Mouse (Mus musculus) forebrain, embryonic 11.5 days (tissue): ENCODE results near the gene Rer1. TPM values are rescaled to one million over a fixed set of nuclear protein-coding genes. Genes with fewer than 3 reads are reported as not detected.

Experiments used
- ATAC-seq: fragments of 200-750 bp; cut with Nextera tagmentation; replicated peaks from 2 replicates; pipeline ENCODE4 v1.8.0; 2017; ENCODE audit warnings: moderate TSS enrichment; ENCODE audit not compliant: low FRiP score
- DNase-seq: peaks from one replicate; pipeline ENCODE4 v3.0.0-alpha.2; 2017; ENCODE audit warnings: low spot score
- H3K27ac ChIP-seq: fragments of 300-500 bp; sonication (generic); 2 replicates; pipeline ENCODE4 v1.5.1; 2014; ENCODE audit warnings: low read depth, low read length
- H3K27me3 ChIP-seq: fragments of 300-500 bp; sonication (generic); 2 replicates; pipeline ENCODE4 v1.6.1; 2014; ENCODE audit warnings: mild to moderate bottlenecking, low read length, mixed read lengths; ENCODE audit not compliant: control insufficient read depth, insufficient read depth
- H3K36me3 ChIP-seq: fragments of 300-500 bp; sonication (generic); 2 replicates; pipeline ENCODE4 v1.6.1; 2014; ENCODE audit warnings: mild to moderate bottlenecking, low read length, moderate library complexity, mixed read lengths; ENCODE audit not compliant: control insufficient read depth, insufficient read depth
- H3K4me1 ChIP-seq: fragments of 300-500 bp; sonication (generic); replicated peaks from 2 replicates; pipeline ENCODE4 v1.6.1; 2014; ENCODE audit warnings: low read length, mixed read lengths; ENCODE audit not compliant: control insufficient read depth, insufficient read depth
- H3K4me2 ChIP-seq: fragments of 300-500 bp; sonication (generic); 2 replicates; pipeline ENCODE4 v1.6.1; 2014; ENCODE audit warnings: low read depth, mild to moderate bottlenecking, low read length, moderate library complexity, mixed read lengths; ENCODE audit not compliant: severe bottlenecking
- H3K4me3 ChIP-seq: fragments of 300-500 bp; sonication (generic); 2 replicates; pipeline ENCODE4 v1.5.1; 2014; ENCODE audit warnings: low read depth, low read length
- H3K9ac ChIP-seq: fragments of 300-500 bp; sonication (generic); 2 replicates; pipeline ENCODE4 v1.6.1; 2014; ENCODE audit warnings: low read length
- H3K9me3 ChIP-seq: fragments of 300-500 bp; sonication (generic); 2 replicates; pipeline ENCODE4 v1.6.1; 2016; ENCODE audit warnings: low read length, mixed read lengths; ENCODE audit not compliant: control insufficient read depth
- WGBS: fragments of 180-500 bp; shearing (Covaris S2); extraction: QIAGEN DNeasy Blood & Tissue Kit; methylation state at CpG from one replicate; pipeline ENCODE4 v1.1.7; 2014; 5-methylcytosine and 5-hydroxymethylcytosine counted together
- polyA plus RNA-seq: library from polyadenylated mRNA; unstranded; fragments of >200 nt; fragmentation: Nextera tagmentation; extraction: Ambion mirVana; gene quantifications from 2 replicates; pipeline ENCODE4 v1.2.1, GENCODE M21; 2014

Rer1 gene
- polyA plus RNA-seq, 1 experiment from 2014 or later = 137 TPM

GRCm38 (mm10) chr4:155063895-155064294 lies 22.3 kb downstream of the Rer1 start:
- peaks cover 9% of the 10 kb centered on the region; the same call in 1 of the 2 replicates for H3K4me1 ChIP-seq
- H3K27ac ChIP-seq = no peak overlapping the region
- H3K9me3 ChIP-seq = no peaks in the 10 kb centered on the region
- H3K36me3 ChIP-seq = peaks cover 2% of the 10 kb centered on the region; the same call in 1 of the 2 replicates
- ATAC-seq (no peak), DNase-seq (no peak)
- no peaks in the 10 kb centered on the region for H3K27me3 ChIP-seq
- H3K4me3 ChIP-seq = no peak overlapping the region
- 64% methylated on average over 3 of the region's 3 CpGs for WGBS
- H3K4me2 ChIP-seq = no peak overlapping the region
- H3K9ac ChIP-seq = no peak overlapping the region

GRCm38 (mm10) chr4:155058325-155058724 lies 27.9 kb downstream of the Rer1 start:
- 26% methylated on average over 10 of the region's 10 CpGs for WGBS
- Histone ChIP-seq H3K27ac (no peak overlapping the region), H3K9me3 (no peaks in the 10 kb centered on the region), H3K4me2 (no peak overlapping the region), H3K4me1 (peaks cover 7% of the 10 kb centered on the region), H3K4me3 (no peak overlapping the region), H3K36me3 (no peaks in the 10 kb centered on the region), H3K9ac (no peak overlapping the region), H3K27me3 (no peaks in the 10 kb centered on the region)
- ATAC-seq = no peak
- DNase-seq = no peak

GRCm38 (mm10) chr4:155056724-155057123 lies 29.5 kb downstream of the Rer1 start, which contains the start of gene Plch2:
Plch2 (minus strand) TSS chr4:155056784.
- Histone ChIP-seq H3K4me2 (no peak within 1 kb of the TSS), H3K4me1 (peaks cover 7% of the 10 kb centered on the region), H3K27me3 (no peaks in the 10 kb centered on the region), H3K9ac (no peak within 1 kb of the TSS), H3K36me3 (no peaks in the 10 kb centered on the region), H3K9me3 (no peaks in the 10 kb centered on the region), H3K27ac (no peak within 1 kb of the TSS), H3K4me3 (no peak within 1 kb of the TSS)
- 74% methylated on average over 10 of the region's 10 CpGs for WGBS
- DNase-seq = no peak
- 0 out of 2 replicates have a peak, but pooled peaks have one; percentile 22 for ATAC-seq

DNA sequence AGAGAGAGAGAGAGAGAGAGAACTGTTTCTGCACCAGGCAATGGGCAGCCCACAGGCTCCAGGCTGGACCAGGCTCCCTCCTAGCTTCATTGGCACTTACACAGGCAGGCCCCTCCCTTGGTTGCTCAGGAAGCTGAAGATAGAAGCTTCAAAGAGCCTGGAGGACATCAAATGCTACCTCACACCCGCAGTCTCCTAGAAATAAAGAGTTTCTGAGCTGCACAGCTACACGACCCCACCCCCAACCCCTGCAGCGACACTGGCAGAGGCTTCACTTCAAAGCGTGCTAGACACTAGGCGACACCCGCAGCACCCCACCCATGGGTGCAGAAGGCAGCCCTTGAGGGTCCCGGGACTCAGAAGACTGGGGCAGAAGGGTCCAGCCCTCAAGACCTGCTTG lies 36.1 kb downstream of the Rer1 start:
- DNase-seq (no peak), ATAC-seq (no peak)
- peaks cover 4% of the 10 kb centered on the region for H3K27me3 ChIP-seq
- no peak overlapping the region for H3K9ac ChIP-seq
- WGBS = 83% methylated on average over 7 of the region's 7 CpGs
- H3K4me2 ChIP-seq = no peak overlapping the region
- H3K9me3 ChIP-seq = no peaks in the 10 kb centered on the region
- H3K27ac ChIP-seq = no peak overlapping the region
- H3K4me3 ChIP-seq = no peak overlapping the region
- no peaks in the 10 kb centered on the region for H3K4me1 ChIP-seq
- H3K36me3 ChIP-seq = no peaks in the 10 kb centered on the region

GRCm38 (mm10) chr4:155046636-155047035 lies 39.5 kb downstream of the Rer1 start:
- H3K9me3 ChIP-seq = no peaks in the 10 kb centered on the region
- no peak for ATAC-seq
- H3K27me3 ChIP-seq = peaks cover 38% of the 10 kb centered on the region

DNA sequence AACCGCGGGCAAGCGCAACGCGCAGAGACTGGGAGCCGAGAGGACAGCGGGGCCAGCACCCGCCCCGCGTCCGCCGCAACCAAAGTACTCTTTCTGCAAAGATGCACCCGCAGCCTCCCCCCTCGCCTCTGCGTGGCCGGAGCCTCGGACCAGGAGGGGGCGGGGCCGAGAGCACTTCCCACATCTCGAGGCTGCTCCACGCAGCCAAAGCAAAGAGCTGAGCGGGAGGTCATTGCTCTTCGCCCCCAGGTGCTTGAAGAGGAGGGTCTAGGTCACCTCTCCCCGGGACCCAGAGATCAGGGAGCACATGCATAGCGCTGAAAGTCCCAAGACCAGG lies 42.9 kb downstream of the Rer1 start:
- H3K4me3 ChIP-seq = peak overlapping the region; percentile 34
- peak overlapping the region; percentile 61 for H3K4me2 ChIP-seq
- ATAC-seq = no peak
- H3K4me1 ChIP-seq = peaks cover 13% of the 10 kb centered on the region; the same call in 1 of the 2 replicates
- DNase-seq = no peak
- WGBS = under 1% methylated on average over 25 of the region's 25 CpGs
- H3K9me3 ChIP-seq = no peaks in the 10 kb centered on the region
- peaks cover 46% of the 10 kb centered on the region for H3K27me3 ChIP-seq
- no peak overlapping the region for H3K27ac ChIP-seq
- H3K36me3 ChIP-seq = no peaks in the 10 kb centered on the region
- H3K9ac ChIP-seq = peak overlapping the region; percentile 35

More at GRCm38 (mm10) chr4:155046636-155047035, 39.5 kb downstream of the Rer1 start:
- Histone ChIP-seq H3K36me3 (no peaks in the 10 kb centered on the region), H3K4me3 (no peak overlapping the region), H3K4me2 (no peak overlapping the region), H3K9ac (no peak overlapping the region), H3K4me1 (peaks cover 6% of the 10 kb centered on the region; the same call in 1 of the 2 replicates), H3K27ac (no peak overlapping the region)
- WGBS = 89% methylated on average over 14 of the region's 14 CpGs
- no peak for DNase-seq

DNA sequence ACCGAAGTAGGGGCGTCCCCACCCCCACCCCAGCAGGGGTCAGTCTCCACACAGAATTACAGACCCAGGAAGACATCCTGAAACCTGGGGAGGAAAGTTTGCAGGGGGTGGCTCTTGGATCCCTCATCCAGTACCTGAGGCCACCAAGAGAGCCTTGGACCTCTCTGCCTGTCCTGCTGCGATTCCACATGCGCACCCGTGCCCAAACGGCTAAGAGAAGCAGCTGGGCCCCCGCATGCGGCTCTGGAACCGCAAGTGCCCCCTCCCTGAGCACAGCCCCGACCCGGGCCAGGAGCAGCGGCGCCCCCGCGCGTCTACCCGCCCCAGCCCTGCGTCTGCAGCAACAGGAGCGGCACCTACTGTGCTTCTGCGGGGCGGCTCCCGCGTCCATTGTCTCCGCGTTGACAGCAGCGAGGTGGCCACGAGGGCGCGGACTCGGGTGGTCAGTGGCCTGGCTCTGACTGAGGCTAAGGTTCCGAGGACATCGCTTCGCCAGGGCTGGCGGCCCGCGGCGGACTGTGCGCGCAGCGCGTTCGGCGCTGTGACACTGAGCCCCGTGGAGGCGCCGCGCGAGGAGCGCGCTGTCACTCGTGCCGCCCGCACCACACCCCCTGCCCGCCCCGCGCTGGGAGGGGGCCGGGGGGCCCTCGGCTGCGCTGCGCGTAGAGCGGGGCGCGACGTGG lies 43.4 kb downstream of the Rer1 start:
- no peak for DNase-seq
- no peak for ATAC-seq

DNA sequence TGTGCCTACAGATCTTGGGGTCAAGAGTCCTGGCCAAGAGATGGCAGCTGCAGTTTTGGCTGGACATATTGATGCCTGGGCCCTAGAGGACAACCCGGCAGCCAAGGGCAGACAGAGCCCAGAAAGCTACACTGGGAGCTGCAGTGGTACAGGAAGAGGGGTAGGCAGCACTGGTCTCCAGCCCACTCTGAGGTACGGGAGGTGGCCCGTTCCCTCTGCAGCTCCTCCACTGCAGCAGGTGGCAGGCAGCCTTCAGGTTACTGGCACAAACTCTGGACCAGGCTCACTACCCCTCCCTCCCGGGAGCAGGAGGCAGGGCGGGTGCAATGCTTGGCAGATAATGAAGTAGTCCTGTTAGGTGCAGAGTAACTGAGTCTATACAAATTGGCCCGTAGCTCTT lies 45.5 kb downstream of the Rer1 start:
- ATAC-seq (no peak), DNase-seq (no peak)
- Histone ChIP-seq H3K36me3 (no peaks in the 10 kb centered on the region), H3K27me3 (peaks cover 46% of the 10 kb centered on the region), H3K4me1 (peaks cover 13% of the 10 kb centered on the region; the same call in 1 of the 2 replicates), H3K9me3 (no peaks in the 10 kb centered on the region), H3K4me3 (no peak overlapping the region), H3K9ac (peak overlapping the region; percentile 3; the same call in 1 of the 2 replicates), H3K27ac (no peak overlapping the region), H3K4me2 (no peak overlapping the region)
- 54% methylated on average over 6 of the region's 6 CpGs for WGBS

More for the DNA sequence above, 43.4 kb downstream of the Rer1 start:
- Histone ChIP-seq H3K4me3 (peak overlapping the region; percentile 34), H3K4me1 (peaks cover 13% of the 10 kb centered on the region; the same call in 1 of the 2 replicates), H3K27ac (no peak overlapping the region), H3K36me3 (no peaks in the 10 kb centered on the region), H3K4me2 (peak overlapping the region; percentile 61), H3K9ac (peak overlapping the region; percentile 35), H3K9me3 (no peaks in the 10 kb centered on the region), H3K27me3 (peaks cover 46% of the 10 kb centered on the region)
- 1% methylated on average over 61 of the region's 65 CpGs for WGBS

DNA sequence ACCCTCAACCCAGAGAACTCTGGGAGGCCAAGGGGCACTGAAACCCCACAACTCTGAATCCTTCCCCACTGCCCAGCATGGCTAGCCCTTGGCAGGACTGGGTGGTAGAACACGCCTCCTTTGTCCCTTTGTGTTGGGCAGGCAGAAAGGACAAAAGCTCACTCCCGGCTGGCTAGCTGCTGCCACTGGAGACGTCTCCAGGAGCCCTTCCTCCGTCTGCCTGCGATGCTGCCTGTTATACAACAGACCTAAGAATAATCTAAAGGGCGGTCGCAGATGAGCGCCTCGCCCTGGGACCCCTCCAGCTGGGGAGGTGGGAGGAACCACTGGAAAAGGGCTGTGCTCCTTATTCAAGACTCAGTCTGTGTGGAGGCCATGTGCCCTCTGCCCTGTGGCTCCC lies 46.0 kb downstream of the Rer1 start:
- Histone ChIP-seq H3K4me3 (no peak overlapping the region), H3K27ac (no peak overlapping the region), H3K9me3 (no peaks in the 10 kb centered on the region), H3K4me1 (peaks cover 13% of the 10 kb centered on the region; the same call in 1 of the 2 replicates), H3K4me2 (no peak overlapping the region), H3K9ac (peak overlapping the region; percentile 20; the same call in 1 of the 2 replicates), H3K36me3 (no peaks in the 10 kb centered on the region), H3K27me3 (peaks cover 42% of the 10 kb centered on the region)
- 11% methylated on average over 9 of the region's 9 CpGs for WGBS
- DNase-seq (no peak), ATAC-seq (peak; percentile 55; the same call in 1 of the 2 replicates)
